Mouse (Mus musculus): ENCODE measurements around the gene Ugp2.

The Ugp2 gene

DNA sequence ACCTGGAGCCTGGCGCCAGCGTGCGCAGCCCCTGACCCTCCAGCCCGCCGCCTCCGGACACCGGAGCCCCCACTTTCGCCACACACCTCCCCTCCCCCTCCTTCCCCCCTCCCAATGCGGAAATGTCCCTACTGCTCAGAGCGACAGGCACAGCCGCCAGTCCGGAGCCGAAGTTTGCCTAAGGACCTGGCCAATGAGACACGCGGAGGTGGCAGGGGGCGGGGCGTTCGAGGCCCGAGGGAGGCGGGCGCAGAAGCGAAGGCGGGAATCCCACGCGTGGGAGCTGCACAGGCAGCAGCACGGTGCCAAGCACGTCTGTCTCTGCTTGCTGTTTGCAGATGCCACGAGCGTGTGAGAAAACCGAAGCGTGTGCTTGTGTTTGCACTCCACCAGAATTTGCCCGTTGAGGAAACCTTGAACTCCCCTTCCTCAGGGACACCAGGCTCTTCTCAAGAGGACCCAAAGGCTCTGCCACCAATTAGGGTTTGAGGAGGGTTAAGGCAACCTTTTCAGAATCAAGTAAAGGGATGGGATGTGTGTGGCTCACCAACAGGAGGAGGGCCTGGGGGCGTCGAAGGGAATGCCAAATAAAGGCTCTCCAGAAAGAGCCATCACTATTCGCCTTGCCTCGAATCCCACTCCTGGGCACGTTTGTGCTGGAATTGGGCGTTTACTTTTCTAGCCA lies at the start of gene Ugp2:
Gene Ugp2, minus strand, starts transcription at position 80 of the 685 bp plus-strand sequence.
- peak; percentile 96 to 97 for DNase-seq

GRCm38 (mm10) chr11:21414911-21415381 lies 43.9 kb upstream of the Ugp2 start:
- no peak for DNase-seq

DNA sequence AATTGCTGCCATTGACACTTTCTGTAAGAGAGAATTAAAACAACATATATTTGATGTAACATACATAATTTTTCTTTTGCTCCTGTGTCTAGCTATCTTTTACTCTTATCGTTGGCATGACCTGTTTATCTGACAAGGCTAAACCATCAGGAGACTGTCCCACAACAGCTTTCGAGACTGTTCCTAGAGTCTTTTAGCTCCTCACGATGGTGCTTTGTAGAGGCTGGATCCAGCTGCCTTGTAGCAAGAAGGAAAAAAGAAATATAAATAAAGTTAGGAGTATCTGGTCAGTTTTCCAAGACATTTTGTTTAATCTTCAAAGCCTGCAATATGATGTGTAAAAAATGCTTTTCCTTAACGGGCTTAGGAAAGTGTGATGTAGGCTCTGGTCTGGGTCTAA lies 35.7 kb upstream of the Ugp2 start:
- no peak for DNase-seq

GRCm38 (mm10) chr11:21406141-21406540 lies 35.1 kb upstream of the Ugp2 start:
- DNase-seq, result no peak

DNA sequence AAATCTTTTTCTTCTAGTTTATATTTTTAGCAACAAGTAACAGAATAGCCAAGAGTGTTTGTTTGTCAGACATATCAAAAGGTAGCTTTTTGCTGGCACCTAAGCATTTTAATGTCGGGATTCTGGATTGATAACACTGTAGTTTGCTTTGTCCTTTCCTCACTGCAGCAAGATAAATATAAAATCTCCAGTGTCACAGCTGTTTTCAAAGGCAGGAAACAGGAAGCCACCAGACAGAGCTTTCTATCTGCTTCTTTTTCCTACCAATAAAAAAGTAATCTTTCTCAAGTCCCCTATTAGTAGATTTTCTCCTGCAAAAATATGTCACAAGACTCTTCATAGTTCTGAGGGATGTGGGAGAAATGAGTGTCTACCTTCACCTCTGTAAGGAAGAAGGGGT lies 32.9 kb upstream of the Ugp2 start:
- no peak for DNase-seq

DNA sequence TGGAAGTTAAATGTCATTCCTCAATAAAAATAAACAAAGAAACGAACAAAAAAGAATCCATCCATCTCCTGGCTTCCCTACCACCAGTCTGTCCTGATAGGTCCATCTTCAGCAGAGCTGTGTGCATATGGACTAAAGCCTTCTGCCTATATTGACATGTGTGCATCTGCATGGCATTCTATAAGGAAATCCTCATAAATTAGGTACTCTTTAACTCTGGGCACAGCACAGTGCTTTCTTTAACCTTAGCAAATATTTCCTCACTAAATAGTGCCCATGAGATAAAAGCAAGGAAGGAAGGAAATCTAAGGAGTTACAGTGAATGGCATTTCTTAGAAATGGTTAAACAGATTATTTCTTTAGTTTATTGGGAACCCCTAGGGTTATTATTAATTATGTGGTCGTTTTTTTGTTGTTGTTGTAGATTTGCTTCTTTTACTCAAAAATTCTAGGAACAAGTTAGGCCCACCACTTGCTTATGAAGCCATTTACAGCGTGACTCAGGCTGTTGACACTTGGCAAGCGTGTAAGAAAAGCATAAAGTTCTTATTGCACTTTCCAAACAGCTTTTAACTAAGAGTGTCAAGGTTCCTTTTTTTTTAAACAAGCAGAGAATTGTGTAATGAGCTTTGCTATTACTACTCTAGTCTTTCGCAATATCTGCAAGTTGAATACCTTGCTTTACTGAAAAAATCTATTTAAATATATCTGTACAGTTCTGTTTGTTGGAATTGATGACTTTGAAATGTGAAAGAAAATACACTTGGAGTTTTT lies 31.7 kb upstream of the Ugp2 start:
- peak in 1 of 2 experiments; percentile 11 for DNase-seq

GRCm38 (mm10) chr11:21401248-21401647 lies 30.2 kb upstream of the Ugp2 start:
- DNase-seq, result no peak

DNA sequence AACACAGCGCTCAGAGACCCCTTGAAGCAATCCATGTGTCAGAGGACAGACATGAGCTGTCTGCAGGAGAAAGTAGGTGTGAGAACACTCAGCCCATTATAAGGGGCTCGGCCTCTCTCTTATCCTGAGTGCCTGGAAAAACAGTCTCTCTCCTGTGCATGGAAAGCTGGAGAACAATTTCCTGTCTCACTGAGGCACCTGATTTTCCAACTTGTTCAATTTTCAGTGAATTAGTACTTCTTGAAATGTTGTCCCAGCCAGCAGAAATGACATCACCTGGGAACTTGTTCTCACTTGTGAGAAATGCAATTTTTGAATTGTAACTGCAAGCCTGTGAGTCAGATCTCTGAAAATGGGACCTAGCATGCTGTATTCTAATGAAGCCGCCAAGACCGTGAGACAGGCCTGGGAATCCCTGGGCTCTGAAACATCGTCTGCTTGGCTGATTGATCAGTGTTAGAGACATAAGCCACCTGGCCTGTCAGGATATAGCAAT lies 28.2 kb upstream of the Ugp2 start:
- no peak for DNase-seq

GRCm38 (mm10) chr11:21398464-21398863 lies 27.5 kb upstream of the Ugp2 start:
- DNase-seq, result peak; percentile 5 to 27

GRCm38 (mm10) chr11:21386790-21387189 lies 15.8 kb upstream of the Ugp2 start:
- no peak for DNase-seq

GRCm38 (mm10) chr11:21374096-21374495 lies 3.1 kb upstream of the Ugp2 start:
- DNase-seq, result peak; percentile 52 to 53

GRCm38 (mm10) chr11:21370399-21371121 lies 441 bp downstream of the Ugp2 start:
- peak; percentile 75 to 82 for DNase-seq

DNA sequence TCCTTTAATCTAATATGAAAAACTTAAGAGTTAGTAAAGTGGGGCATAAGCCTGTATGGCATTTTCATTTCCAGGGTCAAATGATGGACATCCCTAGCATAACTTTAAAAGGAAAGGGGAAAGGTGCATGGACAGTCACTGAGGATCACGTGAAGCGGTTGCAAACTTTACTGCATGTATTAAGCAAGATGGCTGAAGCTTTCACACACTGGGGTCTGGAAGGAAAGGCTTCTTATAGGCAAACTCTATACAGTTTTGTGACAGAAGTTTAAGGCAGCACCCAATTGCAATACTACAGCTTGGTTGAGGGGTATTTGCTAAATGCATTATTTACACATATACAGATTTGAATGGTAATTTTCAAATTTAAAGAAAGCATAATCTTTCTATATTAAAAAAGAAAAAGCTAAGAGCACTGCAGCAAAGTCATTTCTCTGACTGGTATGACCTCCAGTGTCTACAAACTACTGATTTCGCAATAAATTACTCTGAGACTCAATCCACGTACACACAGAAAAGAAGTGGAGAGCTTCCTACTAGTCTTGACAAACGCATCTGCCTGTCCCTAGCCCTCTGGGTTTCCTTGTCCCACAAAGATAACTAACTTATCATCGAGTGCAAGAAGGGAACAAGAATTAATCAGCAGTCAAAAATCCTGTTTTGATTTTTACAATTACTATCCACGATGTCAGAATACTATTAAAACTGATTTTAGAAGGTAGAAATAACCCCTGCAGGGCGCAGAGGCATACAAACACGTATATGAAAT lies 1.6 kb downstream of the Ugp2 start:
- no peak for DNase-seq

DNA sequence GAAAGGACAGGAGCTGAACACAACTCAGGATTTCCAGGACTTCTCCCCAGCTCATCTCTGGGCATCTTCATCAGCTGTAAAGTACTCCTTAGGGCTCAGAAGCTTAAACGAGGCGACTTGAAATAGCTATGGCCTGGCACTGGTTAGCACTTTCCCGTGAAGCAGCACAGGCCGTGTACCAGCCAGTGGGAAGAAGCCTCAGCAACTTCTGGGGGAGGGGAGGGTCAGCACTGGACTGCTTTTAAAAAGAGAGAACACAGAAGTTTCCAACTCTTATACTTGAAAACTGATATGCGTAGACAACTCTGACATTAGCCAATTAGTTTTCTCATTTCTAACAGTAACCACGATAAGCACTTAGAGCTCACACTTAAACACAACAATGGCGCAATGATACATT lies 2.5 kb downstream of the Ugp2 start:
- peak in 1 of 2 experiments; percentile 15 for DNase-seq

- no peak for DNase-seq
Measured at GRCm38 (mm10) chr11:21363144-21363940, 7.7 kb downstream of the Ugp2 start.

- peak; percentile 49 to 50 for DNase-seq
Measured at GRCm38 (mm10) chr11:21351296-21351695, 19.7 kb downstream of the Ugp2 start.

GRCm38 (mm10) chr11:21348890-21349289 lies 22.1 kb downstream of the Ugp2 start:
- DNase-seq, result no peak

DNA sequence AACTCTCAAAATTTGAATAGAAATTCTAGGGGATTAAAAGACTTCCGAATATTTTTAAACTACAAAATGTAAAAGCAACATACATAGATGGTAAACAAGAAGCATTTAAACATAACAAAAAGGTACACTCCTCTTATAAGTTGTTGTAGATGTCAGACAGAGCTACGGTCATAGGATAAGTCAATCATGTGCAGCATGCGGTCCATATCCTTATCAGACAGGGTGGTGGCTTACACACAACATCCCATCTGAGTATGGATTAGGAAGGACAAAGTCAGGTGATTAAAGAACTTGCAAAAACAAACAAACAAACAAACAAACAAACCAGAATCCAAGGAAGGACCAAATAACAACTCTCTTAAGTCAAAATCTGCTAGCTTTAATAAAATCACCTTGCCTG lies 25.0 kb downstream of the Ugp2 start:
- DNase-seq, result no peak

DNA sequence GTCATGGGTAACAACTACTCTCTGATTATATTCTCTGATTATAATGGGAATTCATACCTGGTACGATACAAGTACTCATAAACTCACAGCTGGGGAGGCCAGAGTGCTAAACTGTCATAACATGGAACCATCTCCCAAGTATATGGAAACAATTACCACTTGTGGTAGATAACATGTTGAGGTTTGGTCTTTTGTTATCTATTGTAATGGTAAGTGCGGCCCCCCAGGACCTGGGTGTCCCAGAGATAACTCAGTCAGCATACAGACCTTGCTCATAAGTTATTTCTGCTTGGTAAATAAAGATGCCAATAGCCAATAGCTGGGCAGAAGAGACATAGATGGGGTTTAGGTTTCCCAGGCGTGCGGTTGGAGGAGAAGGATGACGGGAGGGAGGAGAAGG lies 27.5 kb downstream of the Ugp2 start:
- no peak for DNase-seq

DNA sequence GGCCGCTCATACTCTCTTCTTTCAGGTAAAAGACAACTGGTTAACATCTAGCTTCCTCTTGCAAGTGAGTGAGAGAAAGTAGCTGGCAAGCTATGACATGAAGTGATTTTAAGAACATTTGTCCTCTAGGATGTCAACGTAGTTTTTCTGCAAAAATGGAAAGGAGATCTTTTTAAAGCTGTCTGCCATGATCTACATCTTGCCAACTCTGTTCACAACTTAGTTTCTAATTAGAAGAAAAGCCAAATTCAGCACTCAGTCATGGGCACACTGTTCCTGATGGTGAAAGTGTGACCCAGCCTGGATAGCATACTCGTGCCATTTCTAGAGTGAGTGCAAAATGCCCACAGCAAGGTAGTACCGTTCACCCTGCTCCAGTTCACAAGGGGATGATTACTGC lies 31.9 kb downstream of the Ugp2 start:
- no peak for DNase-seq

GRCm38 (mm10) chr11:21337855-21338254 lies 33.1 kb downstream of the Ugp2 start:
- DNase-seq, result no peak
